Mouse (Mus musculus): Measurements from ENCODE around the gene Itln1.

DNA sequence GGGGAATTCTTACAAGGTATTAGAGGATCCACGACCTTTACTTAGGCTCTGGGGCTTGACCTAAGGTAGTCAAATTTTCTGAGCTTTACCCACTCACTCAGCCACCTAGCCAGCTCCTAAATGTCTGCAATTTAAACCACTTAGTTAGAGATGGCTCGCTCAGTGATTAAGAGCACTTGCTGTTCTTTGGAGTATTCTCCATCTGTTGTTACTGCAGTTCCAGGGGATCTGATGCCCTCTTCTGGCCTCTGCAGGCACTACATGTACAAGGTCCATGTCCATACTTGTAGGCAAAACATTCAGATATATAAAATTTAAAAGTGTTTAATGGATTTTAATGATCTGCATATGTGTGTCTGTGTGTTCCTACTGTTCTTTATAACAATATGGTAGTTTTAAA, 56.1 kb downstream of the Itln1 start:
- TF ChIP-seq POLR2A (IDR thresholded peaks at IDR 0.05; ENCODE audit: borderline replicate concordance, control insufficient read depth, low read depth, low read length): no peak
- TF ChIP-seq CTCF (IDR thresholded peaks at IDR 0.05; ENCODE audit: control insufficient read depth, insufficient read depth, low read length): peak; percentile 52

All from bone marrow, adult 2 months (tissue).